Mouse (Mus musculus): ENCODE results near the gene Fv1. TPM values are rescaled to one million over a fixed set of nuclear protein-coding genes. Genes with fewer than 3 reads are reported as not detected.
A peak's percentile ranks its signal among the peaks of the same experiment; 100 is the strongest.
"Not testable (repeated sequence)": the region's sequence is repeated elsewhere in the genome, so short reads cannot be mapped to it uniquely, and the experiment has no call there.

Gene Fv1
- 2.1 and 3.3 TPM in 2 replicates for polyA plus RNA-seq (2011; ENCODE audit: insufficient read depth, insufficient read length, low replicate concordance, missing spikeins)

DNA sequence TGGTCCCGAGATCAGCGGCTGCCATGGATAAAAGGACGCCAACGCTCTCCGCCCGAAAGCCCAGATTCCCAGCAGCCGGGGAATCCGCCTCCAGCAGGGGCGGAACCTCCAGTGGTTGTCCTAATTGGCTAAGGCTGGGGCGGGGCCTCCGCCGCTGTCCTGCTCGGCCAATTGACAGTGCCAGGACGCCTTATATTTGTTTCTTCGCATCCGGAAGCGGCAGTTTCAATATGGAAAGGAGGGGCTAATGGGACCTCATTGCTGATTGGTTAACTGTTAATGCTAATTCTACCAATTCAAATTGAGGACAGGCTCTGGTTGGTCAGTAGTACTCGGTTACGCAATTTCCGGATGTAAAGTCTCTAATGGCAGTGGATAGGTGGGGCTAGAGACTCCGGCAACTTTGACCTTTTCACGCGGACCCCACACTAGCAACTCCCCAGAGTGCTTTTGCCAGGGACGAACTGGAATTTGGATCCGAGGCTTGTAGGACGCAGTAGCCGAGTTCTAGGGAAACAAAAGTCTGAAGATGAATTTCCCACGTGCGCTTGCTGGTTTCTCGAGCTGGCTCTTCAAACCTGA lies at the start of gene Fv1, which contains the start of gene Miip:
TSS of gene Fv1 (plus strand) at position 530 of the 582 bp plus-strand sequence.
TSS of gene Miip (minus strand) at position 367 of the 582 bp plus-strand sequence.
- TF ChIP-seq POLR2A (IDR thresholded peaks at IDR 0.05; ENCODE audit: borderline replicate concordance, control insufficient read depth, low read depth, low read length) (peak; percentile 66; the same call in 1 of the 2 replicates), CTCF (IDR thresholded peaks at IDR 0.05; ENCODE audit: control insufficient read depth, insufficient read depth, low read length) (no peak)
- whole genome bisulfite sequencing, result under 1% methylated on average over 30 of the region's 30 CpGs
- Histone ChIP-seq H3K4me1 (ENCODE audit: control insufficient read depth, insufficient read depth, low read length) (peaks cover 3% of the 10 kb centered on the region; the same call in 1 of the 2 replicates), H3K27ac (ENCODE audit: control insufficient read depth, insufficient read depth, low read depth, low read length, poor library complexity) (peak within 1 kb of the TSS; percentile 63), H3K4me3 (replicated peaks; ENCODE audit: control insufficient read depth, low read depth, low read length) (peak within 1 kb of the TSS; percentile 88)

DNA sequence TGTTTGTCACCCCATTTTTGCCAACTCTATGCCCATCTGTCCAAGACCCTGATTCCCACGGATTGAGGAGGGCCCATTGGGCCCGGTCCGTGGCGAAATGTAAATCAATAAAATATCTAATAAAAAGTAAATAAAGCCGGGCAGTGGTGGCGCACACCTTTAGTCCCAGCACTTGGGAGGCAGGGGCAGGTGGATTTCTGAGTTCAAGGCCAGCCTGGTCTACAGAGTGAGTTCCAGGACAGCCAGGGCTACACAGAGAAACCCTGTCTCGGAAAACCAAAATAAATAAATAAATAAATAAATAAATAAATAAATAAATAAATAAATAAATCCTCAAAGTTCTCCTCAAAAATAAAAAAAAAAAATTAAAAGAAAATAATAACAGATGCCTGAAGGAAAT lies 49.1 kb upstream of the Fv1 start:
- WGBS, result 81% methylated on average over 7 of the region's 7 CpGs
- H3K4me3 ChIP-seq (replicated peaks; ENCODE audit: control insufficient read depth, low read depth, low read length); H3K4me1 ChIP-seq (ENCODE audit: control insufficient read depth, insufficient read depth, low read length); H3K27ac ChIP-seq (ENCODE audit: control insufficient read depth, insufficient read depth, low read depth, low read length, poor library complexity): not testable (repeated sequence)

DNA sequence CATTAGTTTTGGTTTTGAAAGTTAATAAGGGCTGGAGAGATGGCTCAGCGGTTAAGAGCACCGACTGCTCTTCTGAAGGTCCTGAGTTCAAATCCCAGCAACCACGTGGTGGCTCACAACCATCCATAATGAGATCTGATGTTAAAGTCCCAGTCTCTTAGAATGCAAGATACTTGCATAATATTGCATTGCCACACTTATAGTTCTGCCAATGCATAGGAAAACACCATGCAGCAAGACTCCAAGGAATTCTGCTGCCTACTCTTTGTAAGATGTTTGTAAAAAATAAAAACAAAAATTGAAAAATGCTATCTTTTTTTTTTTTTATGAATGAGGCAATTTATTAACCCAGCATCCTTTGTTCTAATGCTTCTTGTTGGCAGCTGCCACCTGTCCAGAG lies 47.4 kb upstream of the Fv1 start:
- 82% methylated on average over 3 of the region's 3 CpGs for WGBS
- H3K4me3 ChIP-seq (replicated peaks; ENCODE audit: control insufficient read depth, low read depth, low read length); H3K4me1 ChIP-seq (ENCODE audit: control insufficient read depth, insufficient read depth, low read length); H3K27ac ChIP-seq (ENCODE audit: control insufficient read depth, insufficient read depth, low read depth, low read length, poor library complexity): not testable (repeated sequence)

DNA sequence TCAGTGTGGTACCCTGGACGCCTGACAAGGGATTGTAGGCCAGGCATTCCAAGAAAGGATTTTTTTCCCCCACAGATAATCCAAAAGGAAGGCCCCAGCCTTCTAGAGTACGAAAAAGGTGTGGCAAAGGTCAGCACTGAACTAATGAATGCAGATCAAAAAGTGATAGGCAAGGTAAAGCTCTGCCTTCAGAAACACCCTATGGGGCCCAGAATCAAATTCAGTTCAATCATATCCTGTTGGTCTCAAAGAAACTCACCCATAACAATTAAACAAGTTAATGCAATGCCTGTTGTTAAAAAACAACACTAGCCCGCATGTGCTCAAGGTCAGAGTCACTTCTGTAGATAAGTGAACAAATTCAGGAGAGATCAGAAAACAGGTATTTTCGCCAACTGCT lies 44.4 kb upstream of the Fv1 start:
- no peak overlapping the region for H3K27ac ChIP-seq (ENCODE audit: control insufficient read depth, insufficient read depth, low read depth, low read length, poor library complexity)
- H3K4me1 ChIP-seq (ENCODE audit: control insufficient read depth, insufficient read depth, low read length), result no peaks in the 10 kb centered on the region
- WGBS, result 83% methylated on average over 4 of the region's 4 CpGs
- no peak overlapping the region for H3K4me3 ChIP-seq (replicated peaks; ENCODE audit: control insufficient read depth, low read depth, low read length)
- no peak for TF ChIP-seq CTCF (IDR thresholded peaks at IDR 0.05; ENCODE audit: control insufficient read depth, insufficient read depth, low read length)
- no peak for TF ChIP-seq POLR2A (IDR thresholded peaks at IDR 0.05; ENCODE audit: borderline replicate concordance, control insufficient read depth, low read depth, low read length)

DNA sequence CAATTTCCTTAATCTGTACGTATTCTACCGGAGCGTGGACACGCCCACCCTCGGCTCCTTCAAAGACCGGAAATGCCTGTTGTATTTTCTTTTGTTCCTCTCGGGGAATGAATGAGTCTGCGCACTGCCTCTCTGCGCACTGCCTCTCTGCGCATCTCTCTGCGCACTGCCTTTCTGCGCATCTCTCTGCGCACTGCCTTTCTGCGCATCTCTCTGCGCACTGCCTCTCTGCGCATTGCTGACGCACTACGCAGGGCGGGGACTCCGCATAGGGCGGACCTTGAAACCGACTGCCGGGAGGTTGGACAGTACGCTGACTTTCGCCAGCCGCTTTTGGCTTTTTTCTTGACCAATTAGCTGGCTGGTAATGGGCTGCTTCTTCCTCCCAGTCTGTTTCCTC lies 29.5 kb upstream of the Fv1 start:
- H3K4me3 ChIP-seq (replicated peaks; ENCODE audit: control insufficient read depth, low read depth, low read length); H3K27ac ChIP-seq (ENCODE audit: control insufficient read depth, insufficient read depth, low read depth, low read length, poor library complexity); H3K4me1 ChIP-seq (ENCODE audit: control insufficient read depth, insufficient read depth, low read length): not testable (repeated sequence)
- WGBS, result 93% methylated on average over 21 of the region's 26 CpGs

DNA sequence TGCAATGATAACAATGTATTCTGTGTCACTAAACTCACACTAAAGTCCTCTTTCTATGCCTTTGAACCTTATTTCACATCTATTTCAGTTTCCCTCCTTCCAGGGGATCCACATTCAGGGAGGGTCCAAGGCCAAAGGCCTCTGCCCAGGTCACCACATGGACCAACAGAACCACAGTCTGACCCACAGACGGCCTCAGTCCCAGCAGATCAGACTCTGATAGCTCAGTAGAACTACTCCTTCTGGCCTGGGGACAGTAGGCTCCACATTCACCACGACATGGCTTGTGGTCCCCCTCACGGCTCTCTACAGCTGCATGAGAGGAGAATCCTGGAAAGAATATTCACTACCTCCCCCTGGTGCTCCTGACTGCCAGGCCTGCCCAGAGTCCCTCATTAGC lies 25.9 kb upstream of the Fv1 start:
- H3K4me1 ChIP-seq (ENCODE audit: control insufficient read depth, insufficient read depth, low read length), result no peaks in the 10 kb centered on the region
- WGBS, result 90% methylated on average over 3 of the region's 3 CpGs
- no peak overlapping the region for H3K27ac ChIP-seq (ENCODE audit: control insufficient read depth, insufficient read depth, low read depth, low read length, poor library complexity)
- TF ChIP-seq CTCF (IDR thresholded peaks at IDR 0.05; ENCODE audit: control insufficient read depth, insufficient read depth, low read length), result no peak
- TF ChIP-seq POLR2A (IDR thresholded peaks at IDR 0.05; ENCODE audit: borderline replicate concordance, control insufficient read depth, low read depth, low read length), result no peak
- no peak overlapping the region for H3K4me3 ChIP-seq (replicated peaks; ENCODE audit: control insufficient read depth, low read depth, low read length)

DNA sequence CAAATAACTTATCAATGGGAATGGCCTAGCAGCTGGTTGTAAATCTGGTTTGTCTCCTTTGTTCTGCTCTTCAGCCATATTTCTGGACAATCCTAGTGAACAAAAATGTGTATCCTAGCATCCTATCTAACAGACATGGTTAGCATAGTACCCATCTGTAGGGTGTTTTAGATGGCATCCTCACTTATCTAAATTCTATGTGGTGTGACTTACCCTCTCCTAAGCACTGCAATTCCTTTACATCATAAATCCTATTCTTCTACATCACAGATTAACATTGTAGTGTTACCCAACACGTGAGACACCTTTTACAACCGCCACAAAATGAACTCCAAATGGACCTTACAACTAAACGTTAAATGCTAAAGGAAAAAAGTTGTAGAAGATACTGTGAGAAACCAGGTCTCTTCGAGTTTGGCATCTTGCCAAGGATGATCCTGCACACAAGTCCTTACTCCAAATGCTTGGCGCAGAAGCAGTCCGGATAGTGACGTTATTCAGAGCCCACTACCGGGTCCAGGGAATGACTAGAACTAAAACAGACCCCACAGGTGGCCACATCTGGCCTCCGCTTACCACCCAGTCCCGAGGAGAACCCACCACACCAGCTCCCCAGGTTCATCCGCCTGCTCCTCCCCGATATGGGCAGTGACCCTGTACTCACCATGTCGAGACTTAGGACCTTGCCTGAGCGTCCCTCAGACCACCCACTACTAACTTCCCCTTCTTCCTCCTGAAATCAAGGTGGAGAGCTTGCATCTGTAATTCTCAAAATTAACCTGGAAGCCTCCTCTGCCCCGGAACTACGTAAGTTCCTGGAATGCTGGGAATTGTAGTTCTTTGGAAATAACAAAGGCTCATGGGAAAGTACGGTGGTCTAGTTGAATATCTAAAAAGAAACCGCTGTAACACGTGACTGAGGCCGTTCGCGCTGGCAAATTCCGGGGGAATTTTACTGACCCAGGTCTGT lies 20.9 kb upstream of the Fv1 start, which contains the start of gene Zfp933:
TSS of gene Zfp933 (minus strand) at position 753 of the 970 bp plus-strand sequence.
- 2% methylated on average over 23 of the region's 23 CpGs for WGBS
- no peaks in the 10 kb centered on the region for H3K4me1 ChIP-seq (ENCODE audit: control insufficient read depth, insufficient read depth, low read length)
- peak within 1 kb of the TSS; percentile 15; the same call in 1 of the 2 replicates for H3K27ac ChIP-seq (ENCODE audit: control insufficient read depth, insufficient read depth, low read depth, low read length, poor library complexity)
- H3K4me3 ChIP-seq (replicated peaks; ENCODE audit: control insufficient read depth, low read depth, low read length), result peak within 1 kb of the TSS; percentile 100
- TF ChIP-seq CTCF (IDR thresholded peaks at IDR 0.05; ENCODE audit: control insufficient read depth, insufficient read depth, low read length) (no peak), POLR2A (IDR thresholded peaks at IDR 0.05; ENCODE audit: borderline replicate concordance, control insufficient read depth, low read depth, low read length) (no peak)

DNA sequence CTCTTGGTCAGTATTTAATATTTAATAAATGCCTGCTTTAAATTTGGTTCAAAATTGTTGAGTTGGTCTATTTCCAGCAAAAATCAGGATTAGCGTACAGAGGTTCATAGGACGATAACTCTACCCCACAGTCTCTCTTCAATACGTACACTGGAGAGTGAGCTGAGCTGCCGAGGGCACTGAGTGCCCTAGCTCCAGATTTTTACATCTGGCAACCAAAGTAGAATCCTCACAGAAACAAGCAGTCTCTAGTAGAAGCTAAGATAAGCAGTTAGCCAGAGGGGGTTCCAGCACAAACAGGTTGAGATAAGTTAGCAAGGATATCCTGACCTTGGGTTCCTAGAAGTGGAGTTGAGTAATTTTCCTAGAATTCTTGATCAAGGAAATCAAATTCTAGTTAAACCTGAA lies 20.2 kb upstream of the Fv1 start:
- WGBS, result 0% methylated on average over 4 of the region's 4 CpGs
- H3K4me1 ChIP-seq (ENCODE audit: control insufficient read depth, insufficient read depth, low read length), result no peaks in the 10 kb centered on the region
- H3K4me3 ChIP-seq (replicated peaks; ENCODE audit: control insufficient read depth, low read depth, low read length), result peak overlapping the region; percentile 100
- no peak for TF ChIP-seq CTCF (IDR thresholded peaks at IDR 0.05; ENCODE audit: control insufficient read depth, insufficient read depth, low read length)
- no peak for TF ChIP-seq POLR2A (IDR thresholded peaks at IDR 0.05; ENCODE audit: borderline replicate concordance, control insufficient read depth, low read depth, low read length)
- no peak overlapping the region for H3K27ac ChIP-seq (ENCODE audit: control insufficient read depth, insufficient read depth, low read depth, low read length, poor library complexity)
